Mouse (Mus musculus) heart, postnatal 0 days (tissue): Measurements from ENCODE around the gene Morn1.

Source experiments
- CTCF ChIP-seq: IDR thresholded peaks from 2 replicates; pipeline ENCODE4 v1.5.1; 2016; ENCODE audit warnings: antibody characterized with exemption, control low read depth, low read depth
- EP300 ChIP-seq: IDR thresholded peaks from 2 replicates; pipeline ENCODE4 v1.6.1; 2016; ENCODE audit warnings: antibody characterized with exemption, low read depth

DNA sequence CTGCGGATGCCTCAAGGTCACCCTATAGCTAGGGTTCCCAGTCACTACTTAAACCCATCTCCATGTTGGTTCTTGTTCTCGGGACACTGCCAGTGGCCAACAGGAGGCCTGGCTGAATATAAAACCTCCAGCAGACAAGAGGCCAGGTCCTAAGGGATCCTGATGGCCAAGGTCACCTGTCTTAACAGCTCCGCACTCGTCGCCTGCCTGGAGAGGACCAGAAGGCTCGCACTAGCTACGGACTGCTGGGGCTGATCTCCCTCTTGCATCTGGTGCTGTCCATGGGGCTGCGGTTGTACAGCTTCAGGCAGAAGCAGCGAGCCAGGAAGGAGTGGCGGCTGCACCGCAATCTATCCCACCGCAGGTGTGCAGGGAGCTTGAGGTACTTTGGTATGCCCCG, 16.2 kb upstream of the Morn1 start:
- TF ChIP-seq EP300: no peak
- TF ChIP-seq CTCF: no peak
